Mouse (Mus musculus) stomach, embryonic 16.5 days (tissue): ENCODE data around the gene H2-T22. TPM values are rescaled to one million over a fixed set of nuclear protein-coding genes. Genes with fewer than 3 reads are reported as not detected.
"Not testable (repeated sequence)": the region's sequence is repeated elsewhere in the genome, so short reads cannot be mapped to it uniquely, and the experiment has no call there.

Source experiments
- ATAC-seq: fragments of 200-750 bp; cut with Nextera tagmentation; 2 replicates; pipeline ENCODE4 v1.8.0; 2017; ENCODE audit warnings: moderate number of reproducible peaks, moderate TSS enrichment; ENCODE audit not compliant: insufficient read depth, low FRiP score
- H3K27ac ChIP-seq: fragments of 300-500 bp; sonication (generic); 2 replicates; pipeline ENCODE4 v1.5.1; 2014; ENCODE audit warnings: low read length
- H3K27me3 ChIP-seq: fragments of 300-500 bp; sonication (generic); 2 replicates; pipeline ENCODE4 v1.6.1; 2014; ENCODE audit warnings: low read length, control low read depth, mixed read lengths; ENCODE audit not compliant: control insufficient read depth, insufficient read depth
- H3K36me3 ChIP-seq: fragments of 300-500 bp; sonication (generic); 2 replicates; pipeline ENCODE4 v1.6.1; 2014; ENCODE audit warnings: low read length; ENCODE audit not compliant: control insufficient read depth, insufficient read depth
- H3K4me1 ChIP-seq: fragments of 300-500 bp; sonication (generic); 2 replicates; pipeline ENCODE4 v1.6.1; 2014; ENCODE audit warnings: low read length, control low read depth, mixed read lengths; ENCODE audit not compliant: control insufficient read depth, insufficient read depth
- H3K4me2 ChIP-seq: fragments of 300-500 bp; sonication (generic); 2 replicates; pipeline ENCODE4 v1.6.1; 2014; ENCODE audit warnings: low read depth, low read length, mixed read lengths
- H3K4me3 ChIP-seq: fragments of 300-500 bp; sonication (generic); replicated peaks from 2 replicates; pipeline ENCODE4 v1.5.1; 2014; ENCODE audit warnings: mild to moderate bottlenecking, low read length
- H3K9ac ChIP-seq: fragments of 300-500 bp; sonication (generic); 2 replicates; pipeline ENCODE4 v1.6.1; 2014; ENCODE audit warnings: low read length
- H3K9me3 ChIP-seq: fragments of 300-500 bp; sonication (generic); replicated peaks from 2 replicates; pipeline ENCODE4 v1.6.1; 2016; ENCODE audit warnings: low read length, control low read depth; ENCODE audit not compliant: control insufficient read depth
- WGBS: fragments of 180-500 bp; shearing (Covaris S2); extraction: QIAGEN DNeasy Blood & Tissue Kit; methylation state at CpG from one replicate; pipeline ENCODE4 v1.1.7; 2014; 5-methylcytosine and 5-hydroxymethylcytosine counted together
- polyA plus RNA-seq: library from polyadenylated mRNA; unstranded; fragments of >200 nt; fragmentation: Nextera tagmentation; extraction: Ambion mirVana; gene quantifications from 2 replicates; pipeline ENCODE4 v1.2.1, GENCODE M21; 2015

The H2-T22 gene
- polyA plus RNA-seq, 1 experiment from 2014 or later, result 19.9 TPM

DNA sequence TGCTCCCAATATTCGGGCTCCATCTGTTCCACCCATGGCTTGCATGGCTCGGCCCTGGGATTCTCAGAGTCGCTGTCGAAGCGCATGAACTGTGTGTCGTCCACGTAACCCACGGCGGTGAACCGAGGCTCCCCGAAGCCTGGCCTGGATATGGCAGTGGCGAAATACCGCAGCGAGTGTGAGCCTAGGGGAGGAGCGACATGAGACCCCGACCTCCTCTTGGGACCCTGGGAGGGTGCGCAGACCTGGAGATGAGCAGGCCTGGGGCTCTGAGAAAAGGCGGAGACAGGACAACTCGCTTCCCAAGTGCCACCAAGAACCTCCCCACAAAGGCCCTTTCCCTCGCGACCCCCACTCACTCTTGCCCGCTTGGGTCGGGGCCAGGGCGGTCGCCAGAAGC, 15.4 kb upstream of the H2-T22 start:
- not testable (repeated sequence) for H3K27ac ChIP-seq

DNA sequence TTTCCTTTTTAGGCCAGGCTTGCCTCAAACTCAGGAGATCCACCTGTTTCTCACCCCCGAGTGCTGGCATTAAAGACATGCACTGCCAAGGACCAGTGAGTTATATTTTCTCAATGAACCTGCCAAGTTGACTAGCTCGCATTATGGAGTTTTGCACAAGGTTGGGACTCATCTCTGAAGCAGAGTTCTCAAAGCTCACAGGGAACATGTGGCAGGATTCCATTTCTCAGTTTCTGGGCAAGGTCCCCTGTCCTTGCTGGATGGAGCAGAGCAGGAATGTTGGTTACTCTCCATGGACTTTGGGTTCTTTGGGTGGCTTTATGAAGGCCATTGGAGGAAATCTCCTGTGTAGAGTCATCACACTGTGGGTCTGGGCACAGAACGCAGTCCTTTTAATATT, 739 bp upstream of the H2-T22 start:
- Histone ChIP-seq H3K27ac (no peak overlapping the region), H3K27me3 (no peaks in the 10 kb centered on the region), H3K9me3 (no peaks in the 10 kb centered on the region), H3K9ac (peak overlapping the region; percentile 61), H3K36me3 (no peaks in the 10 kb centered on the region), H3K4me2 (peak overlapping the region; percentile 77), H3K4me1 (peaks cover 3% of the 10 kb centered on the region; the same call in 1 of the 2 replicates), H3K4me3 (peak overlapping the region; percentile 51)
- ATAC-seq, result no peak
- whole genome bisulfite sequencing, result 79% methylated on average over 3 of the region's 3 CpGs

More for the DNA sequence above, 15.4 kb upstream of the H2-T22 start:
- ATAC-seq, H3K4me1 ChIP-seq, H3K9me3 ChIP-seq, H3K4me3 ChIP-seq, H3K27me3 ChIP-seq, H3K4me2 ChIP-seq, H3K9ac ChIP-seq, H3K36me3 ChIP-seq: not testable (repeated sequence)
- whole genome bisulfite sequencing, result 90% methylated on average over 23 of the region's 25 CpGs

DNA sequence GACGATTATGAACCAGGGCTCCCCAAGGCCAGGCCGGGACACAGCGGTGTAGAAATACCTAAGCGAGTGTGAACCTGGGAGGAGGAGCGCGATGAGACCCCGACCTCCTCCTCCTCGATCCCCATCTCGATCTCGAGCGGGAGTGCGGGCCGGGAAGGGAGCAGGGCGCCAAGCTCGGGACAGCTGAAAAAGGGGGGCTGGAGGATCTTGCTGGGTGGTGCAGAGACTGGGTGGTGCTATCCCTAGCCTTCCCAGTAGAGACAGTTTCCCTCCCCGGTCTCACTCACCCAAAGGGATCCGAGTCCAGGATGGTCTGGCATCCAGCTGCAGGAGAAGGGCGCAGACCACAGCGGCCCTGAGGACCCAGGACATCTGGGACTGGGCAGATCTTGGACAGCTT, 492 bp downstream of the H2-T22 start:
- peak overlapping the region; percentile 71 for H3K9ac ChIP-seq
- peak overlapping the region; percentile 77 for H3K4me2 ChIP-seq
- under 1% methylated on average over 19 of the region's 19 CpGs for WGBS
- not testable (repeated sequence) for H3K27ac ChIP-seq, H3K4me1 ChIP-seq, H3K27me3 ChIP-seq, H3K9me3 ChIP-seq, H3K36me3 ChIP-seq
- peak; percentile 71 for ATAC-seq
- peak overlapping the region; percentile 51 for H3K4me3 ChIP-seq

DNA sequence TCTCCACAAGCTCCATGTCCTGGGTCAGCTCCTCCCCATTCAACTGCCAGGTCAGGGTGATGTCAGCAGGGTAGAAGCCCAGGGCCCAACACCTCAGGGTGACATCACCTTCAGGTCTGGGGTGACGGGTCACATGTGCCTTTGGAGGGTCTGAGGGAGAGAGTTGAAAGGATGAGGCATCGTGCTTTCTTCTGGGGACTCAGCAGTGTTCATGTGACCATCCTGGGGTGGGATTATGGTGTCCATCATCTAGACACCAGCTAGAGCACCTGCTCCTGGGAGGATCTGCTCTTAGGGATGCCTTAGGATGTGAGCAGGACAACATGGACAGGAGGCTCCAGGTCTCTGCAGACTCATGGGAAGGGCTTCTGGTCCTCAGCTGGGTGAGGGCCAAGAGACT, 1.9 kb downstream of the H2-T22 start:
- H3K4me1 ChIP-seq, H3K9me3 ChIP-seq, H3K27me3 ChIP-seq, H3K4me2 ChIP-seq, H3K36me3 ChIP-seq, H3K4me3 ChIP-seq, ATAC-seq, H3K9ac ChIP-seq, H3K27ac ChIP-seq: not testable (repeated sequence)
- WGBS, result 71% methylated on average over 2 of the region's 2 CpGs

DNA sequence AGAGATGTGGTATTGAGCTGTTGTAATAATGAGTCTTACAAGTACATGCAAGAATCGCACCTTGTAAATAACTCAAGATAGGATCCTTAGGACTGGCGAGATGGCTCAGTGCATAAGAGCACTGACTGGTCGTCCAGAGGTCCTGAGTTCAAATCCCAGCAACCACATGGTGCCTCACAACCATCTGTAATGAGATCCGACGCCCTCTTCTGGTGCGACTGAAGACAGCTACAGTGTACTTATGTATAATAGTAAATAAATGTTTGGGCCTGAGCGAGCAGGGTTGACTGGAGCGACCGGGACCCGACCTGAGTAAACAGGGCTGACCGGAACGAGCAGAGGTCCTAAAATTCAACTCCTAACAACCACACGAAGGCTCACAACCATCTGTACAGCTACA, 6.4 kb downstream of the H2-T22 start:
- H3K27ac ChIP-seq, H3K4me3 ChIP-seq, H3K27me3 ChIP-seq, H3K9ac ChIP-seq, ATAC-seq, H3K9me3 ChIP-seq, H3K36me3 ChIP-seq, H3K4me1 ChIP-seq, H3K4me2 ChIP-seq: not testable (repeated sequence)
- WGBS, result 79% methylated on average over 13 of the region's 13 CpGs

DNA sequence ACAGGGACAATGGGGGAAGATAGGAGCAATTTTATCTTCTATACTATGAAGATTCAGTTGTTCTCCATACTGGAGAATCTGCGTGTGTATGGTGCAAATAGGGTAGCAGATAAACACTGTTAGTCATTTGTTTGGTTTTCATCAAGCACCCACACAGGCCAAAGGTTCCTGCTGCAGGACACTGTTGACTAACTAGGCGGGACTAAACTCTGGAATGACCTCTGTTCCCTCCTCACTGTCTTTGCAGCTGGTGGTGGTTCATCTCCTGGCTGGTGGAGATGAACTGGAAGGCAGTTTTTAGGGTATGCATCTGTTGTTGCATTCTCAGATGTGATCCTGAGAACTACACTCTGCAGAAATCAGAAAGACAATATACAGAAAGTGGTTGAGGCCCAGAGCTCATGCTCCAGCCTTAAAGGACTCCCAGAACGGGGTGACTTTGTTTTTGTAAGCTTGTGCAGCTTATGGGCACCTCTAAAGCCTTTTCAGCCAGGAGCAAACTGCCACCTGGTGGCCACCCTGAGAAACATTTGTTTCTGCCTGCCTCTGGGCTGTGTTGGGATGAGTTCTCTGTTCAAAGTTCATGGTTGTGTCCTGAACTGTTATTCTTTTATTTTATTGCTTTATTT, 7.4 kb downstream of the H2-T22 start:
- H3K9me3 ChIP-seq, H3K9ac ChIP-seq, H3K36me3 ChIP-seq, H3K27me3 ChIP-seq, H3K4me3 ChIP-seq, ATAC-seq, H3K27ac ChIP-seq, H3K4me2 ChIP-seq, H3K4me1 ChIP-seq: not testable (repeated sequence)
- WGBS, result 29% methylated on average over 3 of the region's 3 CpGs

DNA sequence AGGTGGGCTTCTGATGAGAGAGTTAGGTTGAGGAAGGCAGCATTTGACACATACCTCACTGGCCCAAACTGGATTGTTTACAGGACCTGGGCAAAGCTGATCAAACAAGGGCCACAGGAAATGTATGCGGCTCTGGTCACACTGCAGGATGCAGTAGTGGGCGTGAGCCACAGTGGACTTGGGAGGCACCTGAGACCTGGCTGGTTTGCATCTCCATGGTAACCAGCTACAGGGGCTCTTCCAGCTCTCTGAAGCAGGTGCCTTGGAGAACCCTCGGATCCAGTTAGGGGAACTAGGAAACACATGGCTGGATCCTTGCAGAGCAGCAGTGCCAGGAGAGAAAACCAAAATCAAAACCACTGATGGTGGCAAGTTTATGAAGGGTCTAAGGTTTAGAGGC, 8.0 kb downstream of the H2-T22 start:
- not testable (repeated sequence) for H3K4me2 ChIP-seq, H3K27me3 ChIP-seq, ATAC-seq, H3K9ac ChIP-seq, H3K9me3 ChIP-seq, H3K4me1 ChIP-seq, H3K4me3 ChIP-seq, H3K27ac ChIP-seq, H3K36me3 ChIP-seq
- WGBS, result 45% methylated on average over 3 of the region's 3 CpGs

DNA sequence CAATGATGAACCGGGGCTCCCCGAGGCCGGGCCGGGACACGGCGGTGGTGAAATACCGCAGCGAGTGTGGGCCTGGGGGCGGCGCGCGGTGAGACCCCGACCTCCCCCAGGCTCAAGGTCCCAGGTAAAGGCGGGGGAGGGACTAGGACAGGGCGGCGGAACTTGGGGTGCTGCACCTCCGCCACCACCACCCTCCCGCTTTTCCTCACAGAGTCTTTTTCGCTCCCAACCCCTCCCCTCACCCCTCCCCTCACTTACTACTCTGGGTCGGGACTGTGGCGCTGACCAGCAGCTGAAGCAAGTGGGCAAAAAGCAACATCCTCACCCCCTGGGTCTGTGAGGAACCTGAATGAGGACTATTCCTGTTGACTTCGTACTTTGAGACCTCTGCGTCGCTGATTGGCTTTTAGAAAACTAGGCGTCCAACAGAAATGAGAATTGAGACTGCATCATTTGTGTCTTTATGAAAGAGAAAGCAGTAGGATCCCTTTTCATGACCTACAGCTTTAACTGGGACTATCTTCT, 10.1 kb downstream of the H2-T22 start, which contains the start of gene H2-T23:
Gene H2-T23 (minus strand): TSS at position 505 of the 525 bp plus-strand sequence.
- peak within 1 kb of the TSS; percentile 63 for H3K9ac ChIP-seq

DNA sequence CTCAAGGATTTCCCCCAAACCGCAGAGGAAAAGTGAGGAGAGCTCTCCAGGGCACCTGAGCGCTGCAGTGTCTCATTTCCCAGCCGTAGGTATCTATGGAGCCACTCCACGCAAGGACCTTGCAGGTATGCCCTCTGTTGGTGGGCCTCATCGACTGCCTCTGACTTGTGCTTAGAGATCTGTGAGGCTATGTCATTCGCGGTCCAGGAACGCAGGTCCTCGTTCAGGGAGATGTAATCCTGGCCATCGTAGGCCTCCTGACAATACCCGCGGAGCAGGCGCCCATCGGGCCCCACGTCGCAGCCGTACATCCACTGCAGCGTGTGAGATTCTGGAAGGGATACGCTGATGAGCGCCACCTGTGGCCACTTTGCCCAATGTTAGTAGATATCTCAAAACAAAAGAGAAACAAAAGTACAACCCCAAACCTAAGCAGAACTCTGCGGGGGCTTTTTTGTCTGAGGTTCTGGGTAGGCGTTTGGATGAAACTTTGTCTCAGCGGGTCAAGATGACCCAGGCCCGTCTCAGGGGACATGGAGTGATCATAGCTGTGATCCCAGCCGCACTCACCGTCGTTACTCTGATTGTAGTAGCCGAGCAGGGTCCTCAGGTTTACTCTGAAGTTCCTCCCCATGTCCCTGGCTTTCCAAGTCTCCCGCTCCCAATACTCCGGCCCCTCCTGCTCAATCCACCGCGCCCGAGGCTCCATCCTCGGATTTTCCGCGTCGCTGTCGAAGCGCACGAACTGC, 10.8 kb downstream of the H2-T22 start:
- ATAC-seq, result peak; percentile 55; the same call in 1 of the 2 replicates
- H3K4me3 ChIP-seq, result peak overlapping the region; percentile 56
- not testable (repeated sequence) for H3K36me3 ChIP-seq, H3K4me1 ChIP-seq, H3K27me3 ChIP-seq, H3K27ac ChIP-seq, H3K9me3 ChIP-seq
- WGBS, result 3% methylated on average over 39 of the region's 40 CpGs
- H3K9ac ChIP-seq, result peak overlapping the region; percentile 63
- peak overlapping the region; percentile 85 for H3K4me2 ChIP-seq

More for the DNA sequence above, 10.1 kb downstream of the H2-T22 start, which contains the start of gene H2-T23:
- H3K9me3 ChIP-seq, H3K27ac ChIP-seq, H3K4me1 ChIP-seq, H3K36me3 ChIP-seq, H3K27me3 ChIP-seq: not testable (repeated sequence)
- peak within 1 kb of the TSS; percentile 56 for H3K4me3 ChIP-seq
- 2% methylated on average over 25 of the region's 25 CpGs for WGBS
- H3K4me2 ChIP-seq, result peak within 1 kb of the TSS; percentile 85
- peak; percentile 34; the same call in 1 of the 2 replicates for ATAC-seq
